ENCODE assay signal across 22 mouse cellular contexts in genomic region chr1:53941528-53941927, GRCm38 (mm10).
A peak's percentile ranks its signal among the peaks of the same experiment; 100 is the strongest.
DNase-seq lines count a peak whose midpoint lies in the region; ATAC-seq lines count a peak whose summit lies in the region.
"Had no signal": no experiment of that assay in that cellular context is flagged by ENCODE, and none has a peak within 500 bp of the region (broad histone marks: within the 10 kb centered on the region; RNA-seq: fewer than 3 reads in every experiment).

No protein-coding gene starts in this region.

- ATAC-seq in granulocyte monocyte progenitor cell, adult 5-6 weeks (replicated peaks; ENCODE audit: poor library complexity, severe bottlenecking), result peak; percentile 51
- ATAC-seq in megakaryocyte-erythroid progenitor cell, adult 5-6 weeks (replicated peaks; ENCODE audit: low FRiP score, low TSS enrichment, poor library complexity, severe bottlenecking), result no peak
- ATAC-seq: CD4-positive, CD25-positive, alpha-beta regulatory T cell, adult 4 months; forebrain, embryonic 13.5 days; forebrain, embryonic 15.5 days; forebrain, postnatal 0 days had no signal

- DNase-seq in 416B (ENCODE audit: low read depth) (peak; percentile 50), ES-CJ7 (ENCODE audit: low read depth, low spot score) (peak; percentile 33), ZHBTc4 (ENCODE audit: low read depth, low spot score) (peak; percentile 32)
- DNase-seq in left cerebral cortex, postnatal 36 days (ENCODE audit: low spot score in 2 of 2), result no peak
- DNase-seq in cerebellum, adult 11 months, result no peak
- no peak for DNase-seq in left cerebral cortex, adult 9 months (ENCODE audit: low spot score in 2 of 2)
- DNase-seq: adrenal gland, adult 8-10 months; adrenal gland, postnatal 14 days; adrenal gland, postnatal 36 days; B cell, adult 2 months; cerebellum, adult 18-20 months; cerebellum, adult 8-10 months; cerebellum, adult 9-11 months; cerebellum, postnatal 14 days; cerebellum, postnatal 36 days; embryo, embryonic 11 days; forebrain, postnatal 0 days had no signal

- intact Hi-C loops in left cerebral cortex, postnatal 36 days (cut with DNase I), result no loop called here

Comparison
In these comparisons a context has a peak if more than half of its experiments do, and no peak if none do; other contexts are left out.
1. DNase-seq: peak in 416B (single experiment), ES-CJ7 (single experiment) and ZHBTc4 (single experiment); none in left cerebral cortex, postnatal 36 days (0 of 2), cerebellum, adult 11 months (single experiment) and left cerebral cortex, adult 9 months (0 of 2).